Mouse (Mus musculus) embryonic facial prominence, embryonic 12.5 days (tissue): ENCODE data around the gene Dnajb4. TPM values are rescaled to one million over a fixed set of nuclear protein-coding genes. Genes with fewer than 3 reads are reported as not detected.
"Not testable (repeated sequence)": the region's sequence is repeated elsewhere in the genome, so short reads cannot be mapped to it uniquely, and the experiment has no call there.

Experiments
- ATAC-seq: fragments of 200-750 bp; cut with Nextera tagmentation; 2 replicates; pipeline ENCODE4 v1.8.0; 2017; ENCODE audit not compliant: insufficient number of reproducible peaks, insufficient read depth, low FRiP score, low TSS enrichment
- H3K27ac ChIP-seq: fragments of 300-500 bp; sonication (generic); 2 replicates; pipeline ENCODE4 v1.5.1; 2016; ENCODE audit warnings: mild to moderate bottlenecking
- H3K27me3 ChIP-seq: fragments of 300-500 bp; sonication (generic); 2 replicates; pipeline ENCODE4 v1.6.1; 2016; ENCODE audit warnings: mild to moderate bottlenecking, moderate library complexity
- H3K36me3 ChIP-seq: fragments of 300-500 bp; sonication (generic); 2 replicates; pipeline ENCODE4 v1.6.1; 2016; ENCODE audit warnings: mild to moderate bottlenecking
- H3K4me1 ChIP-seq: fragments of 300-500 bp; sonication (generic); 2 replicates; pipeline ENCODE4 v1.6.1; 2016
- H3K4me2 ChIP-seq: fragments of 300-500 bp; sonication (generic); replicated peaks from 2 replicates; pipeline ENCODE4 v1.6.1; 2016; ENCODE audit warnings: mild to moderate bottlenecking, moderate library complexity
- H3K4me3 ChIP-seq: fragments of 300-500 bp; sonication (generic); 2 replicates; pipeline ENCODE4 v1.5.1; 2016; ENCODE audit warnings: mild to moderate bottlenecking
- H3K9ac ChIP-seq: fragments of 300-500 bp; sonication (generic); 2 replicates; pipeline ENCODE4 v1.6.1; 2016; ENCODE audit warnings: mild to moderate bottlenecking, moderate library complexity
- H3K9me3 ChIP-seq: fragments of 300-500 bp; sonication (generic); 2 replicates; pipeline ENCODE4 v1.6.1; 2016; ENCODE audit warnings: mild to moderate bottlenecking, moderate library complexity
- WGBS: fragments of 180-500 bp; shearing (Covaris S2); methylation state at CpG from one replicate; pipeline ENCODE4 v1.1.7; 2016; 5-methylcytosine and 5-hydroxymethylcytosine counted together
- polyA plus RNA-seq: library from polyadenylated mRNA; unstranded; fragments of >200 nt; fragmentation: Nextera tagmentation; extraction: Ambion mirVana; gene quantifications from 2 replicates; pipeline ENCODE4 v1.2.1, GENCODE M21; 2016

The Dnajb4 gene
- polyA plus RNA-seq, 1 experiment from 2014 or later: 33.0 TPM

DNA sequence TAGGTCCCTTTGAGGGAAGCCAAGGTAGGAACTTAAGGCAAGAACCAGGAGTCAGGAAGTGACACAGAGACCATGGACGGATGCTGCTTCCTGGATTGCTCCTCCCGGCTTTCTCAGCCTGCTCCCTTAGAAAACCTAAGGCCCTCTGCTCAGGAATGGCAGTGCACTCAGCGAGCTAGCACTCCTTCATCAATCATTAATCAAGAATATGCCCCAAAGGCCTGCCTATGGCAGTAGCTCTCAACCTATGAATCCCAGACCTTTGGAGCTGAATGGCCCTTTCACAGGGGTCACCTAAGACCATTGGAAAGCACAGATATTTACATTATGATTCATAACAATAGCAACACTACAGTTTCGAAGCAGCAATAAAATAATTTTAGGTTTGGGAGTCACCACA lies 79.1 kb downstream of the Dnajb4 start:
- WGBS: 77% methylated on average over 4 of the region's 4 CpGs
- Histone ChIP-seq H3K9me3 (no peaks in the 10 kb centered on the region), H3K4me1 (no peaks in the 10 kb centered on the region)

GRCm38 (mm10) chr3:152129426-152129825 lies 80.7 kb downstream of the Dnajb4 start:
- not testable (repeated sequence) for H3K27me3 ChIP-seq, H3K36me3 ChIP-seq, H3K9me3 ChIP-seq, H3K4me1 ChIP-seq, H3K4me2 ChIP-seq, H3K27ac ChIP-seq, H3K4me3 ChIP-seq, H3K9ac ChIP-seq, ATAC-seq
- WGBS: 93% methylated on average over 4 of the region's 4 CpGs

More for the DNA sequence above, 79.1 kb downstream of the Dnajb4 start:
- ATAC-seq: no peak
- no peaks in the 10 kb centered on the region for H3K36me3 ChIP-seq
- H3K4me3 ChIP-seq: no peak overlapping the region
- H3K27me3 ChIP-seq: no peaks in the 10 kb centered on the region
- no peak overlapping the region for H3K4me2 ChIP-seq
- H3K9ac ChIP-seq: no peak overlapping the region
- no peak overlapping the region for H3K27ac ChIP-seq

DNA sequence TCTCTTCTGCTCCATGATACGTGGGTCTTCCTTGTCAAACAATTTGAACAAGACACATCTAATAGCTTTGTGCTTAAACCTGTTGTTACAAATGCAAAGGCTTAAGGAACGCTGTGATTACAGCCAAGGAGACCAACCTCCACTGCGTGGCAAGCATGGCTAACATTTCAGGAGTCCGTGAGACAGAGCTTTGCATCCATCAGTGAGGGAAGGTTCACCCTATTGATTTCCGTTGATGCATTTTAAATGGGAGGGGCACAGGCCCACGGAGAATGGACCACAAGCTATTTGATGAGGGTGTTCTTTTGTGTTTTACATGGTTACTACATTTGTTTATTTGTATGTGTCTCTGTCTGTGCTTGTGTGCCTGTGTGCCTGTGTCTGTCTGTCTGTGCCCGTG lies 81.5 kb downstream of the Dnajb4 start:
- H3K4me3 ChIP-seq: no peak overlapping the region
- H3K4me2 ChIP-seq: no peak overlapping the region
- no peaks in the 10 kb centered on the region for H3K9me3 ChIP-seq
- no peak overlapping the region for H3K9ac ChIP-seq
- H3K36me3 ChIP-seq: no peaks in the 10 kb centered on the region
- no peak overlapping the region for H3K27ac ChIP-seq
- no peak for ATAC-seq
- no peaks in the 10 kb centered on the region for H3K27me3 ChIP-seq
- H3K4me1 ChIP-seq: no peaks in the 10 kb centered on the region
- WGBS: 79% methylated on average over 7 of the region's 7 CpGs

Other genes starting within 250 kb of the Dnajb4 start
- 2.4 and 3.5 TPM in 2 replicates for gene Gipc2, start 44.1 kb downstream of the Dnajb4 start, polyA plus RNA-seq
- 367 and 370 TPM in 2 replicates for gene Fubp1, start 120 bp upstream of the Dnajb4 start, polyA plus RNA-seq
- 10.1 and 13.1 TPM in 2 replicates for gene Nexn, start 56.0 kb upstream of the Dnajb4 start, polyA plus RNA-seq
- 24.7 and 24.8 TPM in 2 replicates for gene Miga1, start 130.1 kb upstream of the Dnajb4 start, polyA plus RNA-seq
- 51.1 and 56.7 TPM in 2 replicates for gene Usp33, start 136.2 kb upstream of the Dnajb4 start, polyA plus RNA-seq
- 55.9 and 58.4 TPM in 2 replicates for gene Zzz3, start 185.2 kb upstream of the Dnajb4 start, polyA plus RNA-seq